Mouse (Mus musculus): Measurements from ENCODE around the gene Zbtb22.
"Not testable (repeated sequence)": the region's sequence is repeated elsewhere in the genome, so short reads cannot be mapped to it uniquely, and the experiment has no call there.

Gene Zbtb22

GRCm38 (mm10) chr17:33904835-33905234, 10.9 kb upstream of the Zbtb22 start, which contains the start of gene Platr17:
TSS of gene Platr17 (plus strand) at chr17:33905135.
- not testable (repeated sequence) for DNase-seq

GRCm38 (mm10) chr17:33908331-33909076, 7.2 kb upstream of the Zbtb22 start:
- peak; percentile 75 to 84 for DNase-seq

GRCm38 (mm10) chr17:33909077-33909868, 6.4 kb upstream of the Zbtb22 start, which contains the start of gene Daxx:
TSS of gene Daxx (plus strand) at chr17:33909414.
- peak; percentile 98 to 99 for DNase-seq

- DNase-seq = no peak
Measured at GRCm38 (mm10) chr17:33909869-33910250, 5.8 kb upstream of the Zbtb22 start.

- no peak for DNase-seq
Measured at GRCm38 (mm10) chr17:33910346-33911051, 5.2 kb upstream of the Zbtb22 start.

GRCm38 (mm10) chr17:33911052-33911812, 4.5 kb upstream of the Zbtb22 start:
- DNase-seq = no peak

- no peak for DNase-seq
Measured at GRCm38 (mm10) chr17:33911813-33912414, 3.8 kb upstream of the Zbtb22 start.

GRCm38 (mm10) chr17:33913264-33913663, 2.4 kb upstream of the Zbtb22 start:
- no peak for DNase-seq

- DNase-seq = no peak
Measured at GRCm38 (mm10) chr17:33913905-33914304, 1.8 kb upstream of the Zbtb22 start.

GRCm38 (mm10) chr17:33914969-33915391, 724 bp upstream of the Zbtb22 start:
- no peak for DNase-seq

- no peak for DNase-seq
Measured at GRCm38 (mm10) chr17:33916294-33916693, 590 bp downstream of the Zbtb22 start.

- DNase-seq = peak in 1 of 2 experiments; percentile 26
Measured at GRCm38 (mm10) chr17:33916847-33917655, 1.3 kb downstream of the Zbtb22 start.

- peak in 1 of 2 experiments; percentile 18 for DNase-seq
Measured at GRCm38 (mm10) chr17:33917656-33918292, 2.1 kb downstream of the Zbtb22 start.

GRCm38 (mm10) chr17:33918293-33919203, 2.8 kb downstream of the Zbtb22 start:
- no peak for DNase-seq

GRCm38 (mm10) chr17:33919351-33920281, 3.9 kb downstream of the Zbtb22 start:
- peak; percentile 66 to 78 for DNase-seq

GRCm38 (mm10) chr17:33920282-33921097, 4.8 kb downstream of the Zbtb22 start:
- DNase-seq = peak; percentile 95 to 97

- no peak for DNase-seq
Measured at GRCm38 (mm10) chr17:33921361-33921760, 5.7 kb downstream of the Zbtb22 start.
